Mouse (Mus musculus) heart, embryonic 15.5 days (tissue): Measurements from ENCODE around the gene Gfra1. TPM values are rescaled to one million over a fixed set of nuclear protein-coding genes. Genes with fewer than 3 reads are reported as not detected.

Source experiments
- ATAC-seq: fragments of 200-750 bp; cut with Nextera tagmentation; replicated peaks from 2 replicates; pipeline ENCODE4 v1.8.0; 2017; ENCODE audit warnings: low read depth, moderate TSS enrichment; ENCODE audit not compliant: insufficient number of reproducible peaks, insufficient read depth, low FRiP score
- H3K27ac ChIP-seq: fragments of 300-500 bp; sonication (generic); 2 replicates; pipeline ENCODE4 v1.5.1; 2015; ENCODE audit warnings: mild to moderate bottlenecking, inconsistent platforms
- H3K27me3 ChIP-seq: fragments of 300-500 bp; sonication (generic); 2 replicates; pipeline ENCODE4 v1.6.1; 2015; ENCODE audit warnings: inconsistent platforms
- H3K36me3 ChIP-seq: fragments of 300-500 bp; sonication (generic); 2 replicates; pipeline ENCODE4 v1.6.1; 2015; ENCODE audit warnings: mild to moderate bottlenecking, inconsistent platforms
- H3K4me1 ChIP-seq: fragments of 300-500 bp; sonication (generic); replicated peaks from 2 replicates; pipeline ENCODE4 v1.6.1; 2015; ENCODE audit warnings: inconsistent platforms
- H3K4me2 ChIP-seq: fragments of 300-500 bp; sonication (generic); 2 replicates; pipeline ENCODE4 v1.6.1; 2015; ENCODE audit warnings: inconsistent platforms, mild to moderate bottlenecking, moderate library complexity
- H3K4me3 ChIP-seq: fragments of 300-500 bp; sonication (generic); 2 replicates; pipeline ENCODE4 v1.5.1; 2015; ENCODE audit warnings: mild to moderate bottlenecking, inconsistent platforms
- H3K9ac ChIP-seq: fragments of 300-500 bp; sonication (generic); 2 replicates; pipeline ENCODE4 v1.6.1; 2015; ENCODE audit warnings: mild to moderate bottlenecking, inconsistent platforms
- H3K9me3 ChIP-seq: fragments of 300-500 bp; sonication (generic); replicated peaks from 2 replicates; pipeline ENCODE4 v1.6.1; 2016; ENCODE audit warnings: inconsistent platforms
- WGBS: fragments of 180-500 bp; shearing (Covaris S2); methylation state at CpG from one replicate; pipeline ENCODE4 v1.1.7; 2015; ENCODE audit warnings: mixed read lengths; 5-methylcytosine and 5-hydroxymethylcytosine counted together
- polyA plus RNA-seq: library from polyadenylated mRNA; unstranded; fragments of >200 nt; fragmentation: Nextera tagmentation; extraction: Ambion mirVana; gene quantifications from 2 replicates; pipeline ENCODE4 v1.2.1, GENCODE M21; 2015

The Gfra1 gene
- polyA plus RNA-seq, 1 experiment from 2014 or later: 2.7 TPM

DNA sequence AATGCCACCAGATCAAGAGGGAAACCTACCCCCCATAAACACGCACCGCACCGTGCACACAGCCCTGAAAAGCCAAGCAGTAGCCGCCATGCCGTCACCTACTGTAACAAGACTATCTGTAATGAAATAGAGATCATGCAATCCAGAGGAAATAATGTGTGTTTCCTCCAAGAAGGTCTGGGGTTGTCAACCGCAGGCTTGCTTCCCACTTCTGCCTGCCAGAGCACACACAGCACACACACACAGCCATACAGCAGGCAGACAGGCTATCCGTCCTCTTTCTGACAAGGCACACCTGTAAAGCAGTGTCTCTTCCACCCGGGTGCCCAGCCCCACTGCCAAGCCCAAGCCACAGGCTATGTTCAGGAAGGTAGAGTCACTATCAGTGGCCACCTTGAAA lies 66.2 kb downstream of the Gfra1 start:
- H3K9ac ChIP-seq: no peak overlapping the region
- H3K4me3 ChIP-seq: no peak overlapping the region
- 81% methylated on average over 8 of the region's 8 CpGs for WGBS
- 0 out of 2 replicates have a peak, but pooled peaks cover 3% of the 10 kb centered on the region for H3K27me3 ChIP-seq
- H3K36me3 ChIP-seq: no peaks in the 10 kb centered on the region
- H3K4me1 ChIP-seq: no peaks in the 10 kb centered on the region
- H3K4me2 ChIP-seq: no peak overlapping the region
- no peak for ATAC-seq
- no peak overlapping the region for H3K27ac ChIP-seq
- H3K9me3 ChIP-seq: no peaks in the 10 kb centered on the region

GRCm38 (mm10) chr19:58388851-58389447 lies 66.8 kb downstream of the Gfra1 start:
- Histone ChIP-seq H3K9ac (no peak overlapping the region), H3K9me3 (no peaks in the 10 kb centered on the region), H3K27ac (no peak overlapping the region), H3K36me3 (no peaks in the 10 kb centered on the region), H3K4me2 (no peak overlapping the region), H3K4me1 (no peaks in the 10 kb centered on the region), H3K4me3 (no peak overlapping the region), H3K27me3 (0 out of 2 replicates have a peak, but pooled peaks cover 3% of the 10 kb centered on the region)
- 83% methylated on average over 18 of the region's 18 CpGs for WGBS
- no peak for ATAC-seq

GRCm38 (mm10) chr19:58383273-58383672 lies 72.4 kb downstream of the Gfra1 start:
- Histone ChIP-seq H3K9me3 (no peaks in the 10 kb centered on the region), H3K4me1 (no peaks in the 10 kb centered on the region), H3K4me3 (no peak overlapping the region), H3K36me3 (no peaks in the 10 kb centered on the region), H3K27ac (no peak overlapping the region), H3K27me3 (0 out of 2 replicates have a peak, but pooled peaks cover 3% of the 10 kb centered on the region), H3K4me2 (no peak overlapping the region), H3K9ac (no peak overlapping the region)
- no peak for ATAC-seq
- WGBS: 52% methylated on average over 3 of the region's 3 CpGs

- H3K36me3 ChIP-seq: no peaks in the 10 kb centered on the region
- 0 out of 2 replicates have a peak, but pooled peaks cover 3% of the 10 kb centered on the region for H3K4me1 ChIP-seq
- WGBS: 91% methylated on average over 7 of the region's 7 CpGs
- no peak overlapping the region for H3K9ac ChIP-seq
- H3K4me2 ChIP-seq: no peak overlapping the region
- H3K27ac ChIP-seq: no peak overlapping the region
- no peaks in the 10 kb centered on the region for H3K9me3 ChIP-seq
- 0 out of 2 replicates have a peak, but pooled peaks cover 3% of the 10 kb centered on the region for H3K27me3 ChIP-seq
- ATAC-seq: no peak
- no peak overlapping the region for H3K4me3 ChIP-seq
These were observed 73.2 kb downstream of the Gfra1 start for GRCm38 (mm10) chr19:58382535-58382934.

DNA sequence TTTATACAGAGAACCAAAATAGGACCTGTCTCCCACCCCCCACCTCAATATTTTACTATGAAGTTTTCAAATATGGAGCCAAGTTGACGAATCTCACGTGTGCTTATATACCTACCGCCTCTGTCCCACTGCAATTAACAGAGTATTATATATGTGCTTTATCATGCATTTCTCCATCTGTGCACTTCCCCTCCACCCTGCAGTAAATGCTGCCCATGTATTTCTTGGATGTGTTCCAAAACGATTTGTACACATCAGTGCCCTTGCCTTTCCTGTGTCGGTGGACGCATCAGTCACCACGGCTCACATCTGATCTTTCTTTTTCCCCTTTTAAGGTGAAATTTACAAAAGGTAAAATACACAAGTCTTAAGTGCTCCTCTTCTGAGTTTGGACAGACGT lies 77.7 kb downstream of the Gfra1 start:
- no peaks in the 10 kb centered on the region for H3K27me3 ChIP-seq
- H3K4me3 ChIP-seq: no peak overlapping the region
- WGBS: 47% methylated on average over 8 of the region's 8 CpGs
- H3K4me2 ChIP-seq: no peak overlapping the region
- H3K27ac ChIP-seq: no peak overlapping the region
- no peaks in the 10 kb centered on the region for H3K36me3 ChIP-seq
- no peak overlapping the region for H3K9ac ChIP-seq
- H3K4me1 ChIP-seq: 0 out of 2 replicates have a peak, but pooled peaks cover 3% of the 10 kb centered on the region
- ATAC-seq: no peak
- no peaks in the 10 kb centered on the region for H3K9me3 ChIP-seq

DNA sequence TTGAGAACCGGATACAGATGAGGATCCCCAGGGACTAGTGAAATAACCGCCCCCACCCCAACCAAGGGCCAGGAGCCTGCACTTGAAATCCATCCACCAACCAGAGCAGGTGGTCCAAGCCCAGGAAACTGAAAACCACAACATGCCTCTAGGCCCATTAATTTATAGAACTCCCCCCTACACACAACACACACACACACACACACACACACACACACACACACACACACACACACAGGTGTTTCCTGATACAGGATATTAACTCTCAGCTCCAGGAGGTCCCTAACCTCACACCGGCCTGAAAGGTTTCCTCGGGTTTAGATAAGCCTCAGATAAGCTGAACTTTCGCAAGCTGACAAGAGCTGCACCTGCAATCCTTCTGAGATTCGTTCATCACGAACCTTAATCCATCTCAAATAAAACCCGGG lies 79.0 kb downstream of the Gfra1 start:
- H3K36me3 ChIP-seq: no peaks in the 10 kb centered on the region
- H3K9ac ChIP-seq: no peak overlapping the region
- 0 out of 2 replicates have a peak, but pooled peaks cover 3% of the 10 kb centered on the region for H3K4me1 ChIP-seq
- H3K27me3 ChIP-seq: no peaks in the 10 kb centered on the region
- 60% methylated on average over 8 of the region's 8 CpGs for WGBS
- H3K4me3 ChIP-seq: no peak overlapping the region
- H3K27ac ChIP-seq: no peak overlapping the region
- no peak overlapping the region for H3K4me2 ChIP-seq
- no peak for ATAC-seq
- no peaks in the 10 kb centered on the region for H3K9me3 ChIP-seq

DNA sequence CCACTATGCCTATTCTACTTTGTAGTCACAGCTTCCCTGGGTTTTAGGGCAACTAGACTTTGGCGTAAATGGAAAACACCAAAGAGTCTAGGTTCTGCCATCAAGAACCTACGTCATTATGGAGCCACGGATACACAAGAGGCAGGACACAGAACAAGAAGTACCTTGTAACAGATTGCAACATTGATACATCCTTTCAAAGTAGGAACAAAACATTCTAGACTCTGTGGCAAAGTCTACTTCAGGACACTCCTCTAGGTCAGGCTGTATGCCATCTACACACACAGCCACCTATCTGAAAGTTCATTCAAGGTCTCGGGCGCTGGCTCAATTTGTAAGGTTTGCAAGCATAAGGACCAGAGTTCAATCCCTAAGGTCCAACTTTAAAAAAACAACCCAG lies 81.1 kb downstream of the Gfra1 start:
- H3K27me3 ChIP-seq: no peaks in the 10 kb centered on the region
- H3K9ac ChIP-seq: no peak overlapping the region
- no peak overlapping the region for H3K27ac ChIP-seq
- WGBS: 93% methylated on average over 5 of the region's 5 CpGs
- H3K9me3 ChIP-seq: no peaks in the 10 kb centered on the region
- no peak for ATAC-seq
- 0 out of 2 replicates have a peak, but pooled peaks cover 3% of the 10 kb centered on the region for H3K4me1 ChIP-seq
- no peaks in the 10 kb centered on the region for H3K36me3 ChIP-seq
- no peak overlapping the region for H3K4me2 ChIP-seq
- no peak overlapping the region for H3K4me3 ChIP-seq

- no peaks in the 10 kb centered on the region for H3K27me3 ChIP-seq
- H3K9me3 ChIP-seq: no peaks in the 10 kb centered on the region
- no peak for ATAC-seq
- H3K4me2 ChIP-seq: no peak overlapping the region
- WGBS: 88% methylated on average over 4 of the region's 4 CpGs
- no peaks in the 10 kb centered on the region for H3K36me3 ChIP-seq
- H3K27ac ChIP-seq: no peak overlapping the region
- H3K9ac ChIP-seq: no peak overlapping the region
- no peak overlapping the region for H3K4me3 ChIP-seq
- 0 out of 2 replicates have a peak, but pooled peaks cover 3% of the 10 kb centered on the region for H3K4me1 ChIP-seq
These were observed 81.6 kb downstream of the Gfra1 start for GRCm38 (mm10) chr19:58374155-58374554.

DNA sequence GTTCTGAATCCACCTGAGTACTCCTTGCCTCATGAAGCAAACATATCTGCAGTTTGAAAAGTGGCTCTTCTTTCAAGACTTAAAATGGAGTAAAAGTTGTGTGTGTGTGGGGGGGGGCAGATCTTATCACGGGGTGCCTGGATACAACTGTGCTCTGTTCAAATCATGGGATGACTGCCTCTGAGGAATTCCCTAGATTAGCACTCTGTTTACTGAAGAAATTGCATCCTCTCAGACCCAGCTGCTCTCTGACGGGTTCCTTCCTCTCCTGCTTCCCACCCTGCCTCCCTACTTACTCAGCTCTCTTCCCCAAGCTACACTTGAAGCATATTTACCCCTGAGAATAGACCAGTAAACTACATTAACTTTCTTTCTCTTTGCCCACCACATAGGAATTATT lies 87.2 kb downstream of the Gfra1 start:
- Histone ChIP-seq H3K9me3 (no peaks in the 10 kb centered on the region), H3K4me3 (no peak overlapping the region), H3K27ac (no peak overlapping the region), H3K4me1 (no peaks in the 10 kb centered on the region), H3K36me3 (no peaks in the 10 kb centered on the region), H3K4me2 (no peak overlapping the region), H3K9ac (no peak overlapping the region), H3K27me3 (no peaks in the 10 kb centered on the region)
- 46% methylated on average over 2 of the region's 2 CpGs for WGBS
- ATAC-seq: no peak

DNA sequence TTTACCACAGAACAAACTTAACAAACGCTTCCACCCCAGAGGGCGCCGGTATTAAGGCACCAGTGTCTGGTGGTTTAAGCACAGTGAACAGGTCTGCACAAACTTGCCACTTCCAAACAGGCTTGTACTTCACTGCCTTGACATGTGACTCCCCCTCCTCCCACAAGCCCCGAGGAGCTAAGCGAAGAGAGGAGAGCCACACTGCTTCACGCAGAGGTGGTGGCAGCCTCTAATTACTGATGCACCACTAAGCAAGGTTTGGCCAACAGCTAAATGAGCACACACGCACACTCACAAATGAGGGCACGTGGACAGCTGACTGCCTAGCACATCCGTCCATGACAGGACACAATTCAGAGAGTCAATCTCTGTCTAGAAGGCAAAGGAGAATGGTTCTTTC lies 91.0 kb downstream of the Gfra1 start:
- H3K4me2 ChIP-seq: no peak overlapping the region
- no peaks in the 10 kb centered on the region for H3K27me3 ChIP-seq
- no peak overlapping the region for H3K9ac ChIP-seq
- no peak for ATAC-seq
- H3K4me1 ChIP-seq: no peaks in the 10 kb centered on the region
- no peaks in the 10 kb centered on the region for H3K9me3 ChIP-seq
- 70% methylated on average over 9 of the region's 9 CpGs for WGBS
- H3K27ac ChIP-seq: no peak overlapping the region
- no peaks in the 10 kb centered on the region for H3K36me3 ChIP-seq
- no peak overlapping the region for H3K4me3 ChIP-seq

DNA sequence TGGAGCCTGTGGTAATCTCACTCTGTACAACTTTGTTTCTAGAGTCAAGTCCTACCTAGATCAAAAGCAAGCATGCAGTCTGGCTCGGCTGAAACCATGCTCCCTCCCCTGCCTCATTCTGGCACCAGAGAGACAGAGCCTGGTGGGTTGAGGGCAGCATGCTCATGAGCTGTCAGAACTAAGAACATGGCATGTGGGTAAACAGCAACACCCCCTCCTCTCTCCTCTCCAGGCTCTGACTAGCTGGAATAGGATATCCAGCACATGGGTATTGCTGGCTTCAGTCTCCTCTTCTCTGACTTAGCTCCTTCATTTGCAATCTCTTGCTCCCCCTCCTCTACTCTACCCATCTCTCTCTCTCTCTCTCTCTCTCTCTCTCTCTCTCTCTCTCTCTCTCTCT lies 94.7 kb downstream of the Gfra1 start:
- Histone ChIP-seq H3K4me3 (no peak overlapping the region), H3K4me2 (no peak overlapping the region), H3K4me1 (no peaks in the 10 kb centered on the region), H3K36me3 (no peaks in the 10 kb centered on the region), H3K9me3 (no peaks in the 10 kb centered on the region), H3K27ac (no peak overlapping the region), H3K27me3 (no peaks in the 10 kb centered on the region), H3K9ac (no peak overlapping the region)
- 48% methylated on average over 1 of the region's 1 CpGs for WGBS
- no peak for ATAC-seq

DNA sequence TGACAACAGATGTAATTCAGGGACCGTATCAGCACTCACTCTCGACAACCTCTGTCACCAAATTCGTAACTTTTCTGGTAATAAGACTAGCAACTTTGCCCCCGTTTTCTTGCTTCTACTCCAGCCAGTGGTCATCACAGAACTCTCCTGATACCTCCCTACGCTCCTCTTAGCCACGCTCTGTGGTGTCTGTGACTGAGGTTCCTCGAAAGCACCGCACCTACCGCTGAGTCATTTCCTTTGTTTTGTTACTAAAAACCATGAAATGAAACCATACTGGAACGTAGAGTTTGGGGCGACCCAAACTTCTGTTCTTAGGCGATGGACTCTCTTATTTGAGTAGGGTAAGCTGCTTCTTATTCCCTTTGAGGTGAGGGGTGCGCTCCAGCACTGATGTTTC lies 97.6 kb downstream of the Gfra1 start:
- WGBS: 71% methylated on average over 13 of the region's 13 CpGs
- no peak overlapping the region for H3K27ac ChIP-seq
- no peaks in the 10 kb centered on the region for H3K9me3 ChIP-seq
- no peak overlapping the region for H3K4me2 ChIP-seq
- H3K4me3 ChIP-seq: no peak overlapping the region
- H3K36me3 ChIP-seq: no peaks in the 10 kb centered on the region
- no peak overlapping the region for H3K9ac ChIP-seq
- no peaks in the 10 kb centered on the region for H3K27me3 ChIP-seq
- no peak for ATAC-seq
- no peaks in the 10 kb centered on the region for H3K4me1 ChIP-seq
